Mouse (Mus musculus) CD4-positive naive resting alpha-beta T cell, adult 76 days (primary cell): ENCODE data around the gene Ptprcap. TPM values are rescaled to one million over a fixed set of nuclear protein-coding genes. Genes with fewer than 3 reads are reported as not detected.

Experiments
- total RNA-seq: library from RNA; stranded (reverse); gene quantifications from one replicate; pipeline ENCODE4 v1.2.4, GENCODE M21; 2023

Ptprcap gene
- total RNA-seq = 209 TPM

DNA sequence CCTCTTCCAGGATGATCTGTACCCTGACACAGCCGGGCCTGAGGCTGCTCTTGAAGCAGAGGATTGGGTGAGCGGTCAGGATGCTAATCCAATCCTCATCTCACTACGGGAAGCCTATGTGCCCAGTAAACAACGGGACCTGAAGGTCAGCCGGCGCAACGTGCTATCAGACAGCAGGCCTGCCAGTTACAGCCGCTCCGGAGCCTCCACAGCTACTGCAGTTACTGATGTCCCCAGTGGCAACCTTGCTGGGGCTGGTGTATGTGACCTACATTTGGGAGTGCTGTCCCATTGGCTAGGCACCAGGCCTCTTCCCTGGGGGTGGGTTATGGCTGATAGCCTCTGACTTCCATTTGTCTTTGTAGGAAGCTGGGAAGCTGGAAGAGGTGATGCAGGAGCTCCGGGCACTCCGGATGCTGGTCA lies at the start of gene Ptprcap:
Gene Ptprcap, plus strand, starts transcription at position 373 of the 423 bp plus-strand sequence.

DNA sequence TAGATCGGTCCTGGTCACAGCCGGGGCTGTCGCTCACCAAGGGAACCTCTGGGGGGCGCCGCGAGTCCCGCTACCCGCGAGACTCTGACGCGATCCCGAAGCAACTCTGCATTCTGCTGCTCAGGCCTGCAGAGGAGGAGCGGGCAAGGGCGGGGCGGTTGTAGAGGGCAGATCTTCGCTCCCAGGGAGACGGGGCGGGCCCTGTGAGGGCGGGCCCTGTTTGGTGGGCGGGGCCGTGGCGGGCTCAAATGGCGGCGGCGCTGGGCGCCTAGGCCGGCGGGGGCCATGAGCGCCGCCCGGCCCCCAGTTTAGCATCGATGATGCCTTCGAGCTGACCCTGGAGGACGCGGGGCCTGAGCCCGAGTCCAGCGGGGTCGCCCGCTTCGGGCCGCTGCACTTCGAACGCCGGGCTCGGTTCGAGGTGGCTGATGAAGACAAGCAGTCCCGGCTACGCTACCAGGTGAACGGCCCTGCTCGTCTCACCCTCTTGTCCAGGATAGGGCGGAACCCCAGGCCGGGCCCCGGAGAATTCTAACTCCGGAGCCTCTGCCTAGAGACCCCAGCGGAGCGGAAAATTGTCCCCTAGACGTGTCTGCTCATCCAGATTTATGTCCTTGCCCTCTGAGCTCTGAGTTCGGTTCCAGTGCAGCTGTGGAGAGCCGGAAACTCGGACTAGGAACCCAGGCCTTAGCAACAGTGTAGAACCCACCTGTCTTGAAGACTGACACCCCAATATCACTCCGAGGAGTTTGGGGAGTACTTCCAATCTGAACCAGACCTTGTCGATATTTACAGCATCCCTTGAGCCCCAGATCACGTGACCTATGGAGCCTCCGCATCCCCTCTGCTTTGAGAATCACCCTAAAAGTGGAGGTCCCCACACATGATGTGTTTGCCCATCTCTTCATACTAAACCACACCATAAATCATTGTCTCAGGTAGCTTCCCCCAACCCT lies 27.4 kb upstream of the Ptprcap start, which contains the start of gene Aip:
Gene Aip, minus strand, starts transcription at position 118 of the 956 bp plus-strand sequence.

DNA sequence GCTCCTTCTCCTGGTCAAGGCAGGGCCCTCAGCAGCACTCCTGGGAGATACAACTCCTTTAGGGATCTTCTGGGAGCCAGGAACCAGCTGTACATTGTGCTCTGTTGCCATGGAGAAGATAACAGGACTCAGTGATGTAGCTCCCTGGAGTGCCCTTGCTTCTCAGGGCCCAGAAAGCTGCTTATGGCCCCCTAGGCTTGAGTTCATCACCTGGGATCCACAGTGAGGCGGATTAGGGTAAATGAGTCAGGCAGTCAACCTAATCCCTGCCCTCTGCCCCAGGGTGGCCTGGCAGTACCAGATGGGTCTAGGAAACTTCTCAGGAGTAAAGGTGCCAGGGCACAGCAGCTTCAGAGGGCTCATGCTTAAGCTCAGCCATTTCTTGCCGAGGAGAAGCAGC lies 14.0 kb upstream of the Ptprcap start, which contains the start of gene Gpr152:
Gene Gpr152, plus strand, starts transcription at position 342 of the 400 bp plus-strand sequence.

DNA sequence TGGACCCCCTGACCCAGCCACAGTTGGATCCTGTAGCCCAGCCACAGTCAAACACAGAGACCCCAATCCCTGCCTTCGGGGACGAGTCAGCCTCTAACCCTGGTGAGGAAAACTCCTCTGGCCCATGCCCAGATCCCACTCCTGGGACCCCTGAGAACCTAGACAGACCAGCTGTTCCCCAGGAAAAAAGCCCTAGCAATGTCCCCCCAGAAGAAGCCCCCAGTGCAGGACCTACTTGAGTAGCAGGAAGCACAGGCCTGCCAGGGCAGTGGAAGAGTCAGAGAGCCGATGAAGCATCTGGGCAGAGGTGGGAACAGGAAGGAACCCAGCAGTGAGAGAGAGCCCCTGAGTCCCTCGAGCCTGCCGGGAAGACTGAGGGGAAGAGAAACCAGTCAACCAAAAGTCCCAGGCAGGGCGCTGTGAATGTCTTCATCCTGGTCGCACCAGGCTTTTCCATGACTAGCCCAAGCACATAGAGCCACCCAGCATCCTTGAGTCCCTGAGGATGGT lies 9.6 kb upstream of the Ptprcap start, which contains the start of gene Cabp4:
Gene Cabp4, minus strand, starts transcription at position 275 of the 510 bp plus-strand sequence.

DNA sequence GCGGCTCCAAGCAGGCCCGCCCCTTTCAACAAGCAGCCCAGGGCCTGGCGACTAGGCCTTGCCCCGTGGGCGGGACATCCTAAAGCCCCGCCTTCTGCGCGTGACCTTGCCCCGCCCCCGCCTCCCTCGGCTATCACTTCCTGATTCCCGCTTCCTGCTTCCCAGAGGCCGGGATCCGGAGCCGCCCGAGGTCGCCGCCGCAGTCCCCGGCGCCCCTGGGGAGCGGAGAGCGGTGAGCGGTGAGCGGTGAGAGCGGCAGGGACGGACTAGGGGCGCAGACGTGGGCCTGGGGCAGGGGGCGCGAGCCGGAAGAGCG lies 5.0 kb upstream of the Ptprcap start, which contains the start of gene Coro1b:
Gene Coro1b, plus strand, starts transcription at position 129 of the 316 bp plus-strand sequence.

DNA sequence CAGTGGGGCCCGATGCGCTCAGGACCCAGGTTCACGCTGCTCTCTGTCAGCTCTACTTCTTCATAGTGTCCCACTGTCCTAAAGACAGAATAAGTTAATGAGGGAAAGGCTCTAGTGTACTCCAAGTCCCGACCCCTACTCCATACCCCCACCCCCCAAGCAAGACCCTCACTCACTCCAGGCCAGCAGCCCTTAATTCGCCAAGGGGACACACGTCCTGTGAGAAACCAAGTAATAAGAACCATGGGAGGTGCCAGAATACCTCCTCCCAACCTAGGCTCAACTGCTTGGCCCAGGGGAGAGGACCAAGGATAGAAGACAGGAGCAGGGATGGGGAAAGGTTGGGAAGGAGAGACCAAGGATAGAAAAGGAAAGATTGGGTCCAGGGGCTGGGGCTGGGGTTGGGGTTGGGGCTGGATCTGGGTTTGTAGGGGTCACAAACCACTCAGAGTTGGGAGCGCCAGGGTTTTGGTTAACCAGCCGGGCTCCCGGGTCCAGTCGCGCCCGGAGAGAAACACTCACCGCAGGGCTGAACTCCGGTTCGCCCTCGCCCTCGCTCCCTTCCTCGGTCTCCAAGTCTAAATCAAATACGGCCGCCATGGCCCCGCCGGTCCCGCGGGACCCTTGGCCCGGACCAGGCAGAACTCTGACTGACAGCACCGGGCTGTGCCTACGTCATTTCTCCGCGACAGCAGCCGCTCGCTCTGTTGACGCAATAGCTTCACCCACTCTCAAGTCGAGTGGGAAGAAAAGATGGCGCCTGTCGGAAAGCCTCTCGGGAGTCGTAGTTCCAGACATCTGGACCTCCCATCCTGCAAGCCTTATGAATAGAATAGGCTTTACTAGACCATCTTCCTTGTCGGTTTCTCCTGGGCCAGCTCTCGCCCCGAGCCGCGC lies 9.5 kb downstream of the Ptprcap start, which contains the start of gene Rps6kb2:
Gene Rps6kb2, minus strand, starts transcription at position 709 of the 897 bp plus-strand sequence.

DNA sequence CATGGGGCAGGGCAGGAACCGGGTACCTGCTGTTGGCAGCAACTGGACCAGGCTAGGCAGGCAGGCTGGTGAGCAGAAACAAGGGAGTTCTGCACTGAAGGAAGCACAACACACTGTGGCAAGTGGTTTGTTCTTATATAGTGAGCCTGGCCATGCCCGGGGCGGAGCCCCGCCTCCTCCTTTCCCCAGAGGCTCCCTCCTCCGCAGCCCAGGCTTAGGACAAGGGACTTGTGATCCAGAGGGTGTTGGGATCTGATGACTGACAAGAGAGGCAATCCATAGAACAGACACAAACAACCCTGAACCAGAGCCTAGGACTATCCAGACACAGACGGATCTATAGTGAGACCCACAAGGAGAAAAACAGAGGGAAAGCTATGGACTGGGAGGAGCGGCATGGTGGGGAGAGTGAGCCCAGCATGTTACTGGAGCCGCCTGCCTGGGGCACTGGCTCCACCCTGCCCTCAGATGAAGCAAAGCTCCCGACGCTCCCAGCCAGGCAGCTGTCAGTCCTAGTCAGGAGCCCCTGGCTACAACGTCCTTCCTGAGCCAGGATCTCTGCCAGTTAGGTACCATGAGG lies 22.1 kb downstream of the Ptprcap start, which contains the start of gene Carns1:
Gene Carns1, minus strand, starts transcription at position 112 of the 580 bp plus-strand sequence.

DNA sequence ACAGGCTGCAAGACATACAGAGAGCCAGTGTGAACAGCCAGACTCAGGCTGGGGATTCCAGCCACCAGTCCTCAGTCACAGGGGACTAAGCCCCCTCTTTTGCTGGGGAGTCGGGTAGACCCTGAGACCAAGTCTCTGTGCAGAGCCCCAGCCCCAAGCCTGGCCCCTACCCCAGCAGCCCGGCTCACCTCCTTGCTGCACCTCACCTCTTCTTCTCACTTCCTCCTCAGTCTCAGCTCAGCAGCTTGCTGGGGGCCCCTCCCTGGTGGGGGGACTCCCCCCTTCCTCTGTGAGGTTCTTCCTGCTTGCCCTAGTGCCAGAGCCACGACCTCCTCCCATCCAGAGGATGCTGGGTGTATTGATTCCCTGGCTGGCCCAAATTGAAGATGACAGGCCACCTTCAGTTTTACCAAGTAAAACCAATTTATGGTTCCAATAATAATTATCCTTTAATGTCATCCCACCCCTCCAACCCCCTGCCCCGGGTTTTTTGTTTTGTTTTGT lies 37.5 kb downstream of the Ptprcap start, which contains the start of gene Tbc1d10c:
Gene Tbc1d10c, minus strand, starts transcription at position 454 of the 504 bp plus-strand sequence.

DNA sequence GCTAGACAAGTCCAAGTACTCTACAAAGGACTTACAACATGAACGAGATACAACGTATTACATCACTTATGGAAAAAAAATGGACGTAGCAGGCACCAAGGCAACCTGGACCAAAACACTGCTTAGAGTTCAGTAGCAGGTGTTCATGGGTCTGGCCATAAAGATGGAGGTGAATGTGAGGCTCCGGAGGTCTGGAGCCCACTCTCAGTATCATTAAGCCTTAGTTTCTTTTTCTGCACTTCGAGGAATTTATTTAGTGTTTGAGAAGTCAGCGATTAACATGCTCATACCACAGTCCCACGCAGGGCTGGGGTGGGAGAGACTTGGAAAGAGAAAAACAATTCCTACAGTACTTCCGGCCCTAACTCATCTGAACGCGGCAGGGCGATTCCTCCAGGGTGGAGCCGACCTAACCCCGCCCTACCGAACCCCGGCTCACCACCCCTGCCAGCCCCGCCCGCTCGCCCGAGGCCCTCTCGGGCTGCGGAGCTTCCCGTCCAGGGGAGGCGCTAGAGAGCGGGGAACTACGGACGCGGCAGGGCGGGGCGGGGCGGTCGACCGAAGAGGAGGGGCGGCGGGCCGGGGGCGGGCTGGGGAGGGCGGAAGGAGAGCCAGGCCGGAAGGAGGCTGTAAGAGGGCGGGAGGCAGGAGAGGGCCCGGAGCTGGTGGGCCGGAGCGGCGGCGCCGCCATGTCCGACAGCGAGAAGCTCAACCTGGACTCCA lies 38.3 kb downstream of the Ptprcap start, which contains the start of gene Ppp1ca:
Gene Ppp1ca, plus strand, starts transcription at position 538 of the 723 bp plus-strand sequence.

DNA sequence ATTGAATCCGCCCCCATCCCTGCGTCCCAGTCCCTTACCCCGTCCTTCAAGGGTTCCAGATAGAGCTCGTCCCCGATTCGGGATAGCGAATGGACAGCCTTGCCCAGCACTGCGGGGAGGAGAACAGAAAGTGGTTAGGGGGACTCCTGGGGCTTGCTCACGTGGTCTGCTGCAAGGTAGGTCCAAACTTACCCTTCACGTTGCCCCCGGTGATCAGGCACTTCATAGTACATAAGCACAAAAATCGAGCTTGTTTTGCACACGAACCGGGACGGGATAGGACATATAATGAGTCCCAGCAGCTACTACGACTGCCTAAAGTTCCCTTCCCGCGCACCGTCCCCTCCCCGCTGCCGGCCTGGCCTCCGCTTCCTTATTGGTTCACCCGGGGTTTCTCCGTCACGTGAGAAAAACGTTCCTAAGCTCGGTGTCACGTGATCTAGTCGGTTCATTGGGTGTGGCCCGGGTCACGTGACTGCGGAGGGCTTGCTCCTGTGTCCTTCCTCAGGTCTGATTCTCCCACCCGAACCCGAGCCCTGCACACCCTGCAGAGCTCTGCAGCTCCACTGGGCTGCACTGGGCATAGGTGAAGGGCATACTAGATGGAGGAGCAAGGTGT lies 48.0 kb downstream of the Ptprcap start, which contains the start of gene Rad9a:
Gene Rad9a, minus strand, starts transcription at position 372 of the 619 bp plus-strand sequence.

Other genes starting within 250 kb of the Ptprcap start
- gene Tcirg1, start 246.5 kb upstream of the Ptprcap start, total RNA-seq = 61.0 TPM
- gene Ndufs8, start 240.8 kb upstream of the Ptprcap start, total RNA-seq = 47.0 TPM
- gene Aldh3b1, start 223.8 kb upstream of the Ptprcap start, total RNA-seq = 1.7 TPM
- gene Unc93b1, start 218.4 kb upstream of the Ptprcap start, total RNA-seq = 46.4 TPM
- gene Aldh3b3, start 195.0 kb upstream of the Ptprcap start, total RNA-seq = not detected
- not detected for gene Aldh3b2, start 181.3 kb upstream of the Ptprcap start, total RNA-seq
- not detected for gene Acy3, start 167.0 kb upstream of the Ptprcap start, total RNA-seq
- gene Tbx10, start 160.9 kb upstream of the Ptprcap start, total RNA-seq = not detected
- 7.4 TPM for gene Nudt8, start 153.0 kb upstream of the Ptprcap start, total RNA-seq
- 2.3 TPM for gene Gm49405, start 153.0 kb upstream of the Ptprcap start, total RNA-seq
- 2.9 TPM for gene Doc2g, start 150.3 kb upstream of the Ptprcap start, total RNA-seq
- 84.9 TPM for gene Ndufv1, start 140.8 kb upstream of the Ptprcap start, total RNA-seq
- 182 TPM for gene Gstp1, start 115.6 kb upstream of the Ptprcap start, total RNA-seq
- 20.7 TPM for gene Gstp2, start 107.6 kb upstream of the Ptprcap start, total RNA-seq
- 39.0 TPM for gene Gstp3, start 94.0 kb upstream of the Ptprcap start, total RNA-seq
- gene Cabp2, start 72.0 kb upstream of the Ptprcap start, total RNA-seq = not detected
- 152 TPM for gene Cdk2ap2, start 56.4 kb upstream of the Ptprcap start, total RNA-seq
- gene Pitpnm1, start 53.6 kb upstream of the Ptprcap start, total RNA-seq = 266 TPM
- 149 TPM for gene Aip, start 27.7 kb upstream of the Ptprcap start, total RNA-seq
- 0.26 TPM for gene Gpr152, start 13.8 kb upstream of the Ptprcap start, total RNA-seq
- gene Cabp4, start 9.6 kb upstream of the Ptprcap start, total RNA-seq = 0.18 TPM
- 121 TPM for gene Coro1b, start 5.0 kb upstream of the Ptprcap start, total RNA-seq
- 41.0 TPM for gene Rps6kb2, start 9.8 kb downstream of the Ptprcap start, total RNA-seq
- gene Carns1, start 21.9 kb downstream of the Ptprcap start, total RNA-seq = 75.2 TPM
- 228 TPM for gene Tbc1d10c, start 37.7 kb downstream of the Ptprcap start, total RNA-seq
- gene Ppp1ca, start 38.5 kb downstream of the Ptprcap start, total RNA-seq = 315 TPM
- gene Rad9a, start 48.1 kb downstream of the Ptprcap start, total RNA-seq = 28.3 TPM
- gene Clcf1, start 60.6 kb downstream of the Ptprcap start, total RNA-seq = 107 TPM
- gene AC109138.7, start 60.8 kb downstream of the Ptprcap start, total RNA-seq = not detected
- 56.2 TPM for gene Pold4, start 78.3 kb downstream of the Ptprcap start, total RNA-seq
- gene Ssh3, start 115.6 kb downstream of the Ptprcap start, total RNA-seq = 12.9 TPM
- 14.4 TPM for gene Ankrd13d, start 129.5 kb downstream of the Ptprcap start, total RNA-seq
- gene Grk2, start 152.6 kb downstream of the Ptprcap start, total RNA-seq = 343 TPM
- 132 TPM for gene Kdm2a, start 244.7 kb downstream of the Ptprcap start, total RNA-seq